Mouse (Mus musculus) urinary bladder, adult 18-20 months (tissue): Measurements from ENCODE around the gene Hoxc10.

ENCODE experiments used
- DNase-seq, 2 experiments: peaks; one replicate each; pipeline ENCODE4 v3.0.0; 2022; ENCODE audit warnings: low spot score in 2 of 2, mixed read lengths in 2 of 2

Gene Hoxc10

GRCm38 (mm10) chr15:102966776-102967311, at the start of gene Hoxc10:
TSS of gene Hoxc10 (plus strand) at chr15:102966796.
- no peak for DNase-seq

GRCm38 (mm10) chr15:102917972-102918572, 48.5 kb upstream of the Hoxc10 start:
- no peak for DNase-seq

- no peak for DNase-seq
Observed at GRCm38 (mm10) chr15:102918611-102919265, 47.9 kb upstream of the Hoxc10 start.

- no peak for DNase-seq
Observed at GRCm38 (mm10) chr15:102919336-102920180, 47.0 kb upstream of the Hoxc10 start.

GRCm38 (mm10) chr15:102920619-102921018, 46.0 kb upstream of the Hoxc10 start:
- peak in 1 of 2 experiments; percentile 60 for DNase-seq

- DNase-seq = no peak
Observed at GRCm38 (mm10) chr15:102921053-102922011, 45.3 kb upstream of the Hoxc10 start, which contains the start of gene Hoxc13. TSS of gene Hoxc13 (plus strand) at chr15:102921103.

- peak in 1 of 2 experiments; percentile 69 for DNase-seq
Observed at GRCm38 (mm10) chr15:102922012-102922362, 44.6 kb upstream of the Hoxc10 start.

GRCm38 (mm10) chr15:102922636-102923500, 43.7 kb upstream of the Hoxc10 start:
- no peak for DNase-seq

- no peak for DNase-seq
Observed at GRCm38 (mm10) chr15:102927032-102927645, 39.5 kb upstream of the Hoxc10 start.

- no peak for DNase-seq
Observed at GRCm38 (mm10) chr15:102931706-102932358, 34.8 kb upstream of the Hoxc10 start.

GRCm38 (mm10) chr15:102934438-102934837, 32.2 kb upstream of the Hoxc10 start:
- DNase-seq = no peak

- DNase-seq = no peak
Observed at GRCm38 (mm10) chr15:102934897-102935296, 31.7 kb upstream of the Hoxc10 start.

GRCm38 (mm10) chr15:102936279-102936972, 30.2 kb upstream of the Hoxc10 start, which contains the start of gene Hoxc12:
TSS of gene Hoxc12 (plus strand) at chr15:102936757.
- DNase-seq = no peak

- no peak for DNase-seq
Observed at GRCm38 (mm10) chr15:102937036-102937666, 29.4 kb upstream of the Hoxc10 start.

- no peak for DNase-seq
Observed at GRCm38 (mm10) chr15:102939256-102940155, 27.1 kb upstream of the Hoxc10 start.

- no peak for DNase-seq
Observed at GRCm38 (mm10) chr15:102942739-102943467, 23.7 kb upstream of the Hoxc10 start.
